Mouse (Mus musculus) neutrophil, adult 5-6 weeks (primary cell): ENCODE measurements around the gene Arap1. TPM values are rescaled to one million over a fixed set of nuclear protein-coding genes. Genes with fewer than 3 reads are reported as not detected.

Experiments
- ATAC-seq: fragments of 151-379, 151-347 bp; 2 replicates; pipeline ENCODE4 v1.8.0; 2017; ENCODE audit warnings: mild to moderate bottlenecking, moderate TSS enrichment; ENCODE audit not compliant: insufficient number of reproducible peaks, poor library complexity, low FRiP score, severe bottlenecking; ENCODE audit errors: extremely low read depth
- total RNA-seq: library from RNA; stranded (forward); fragments of 200-1000 nt; gene quantifications from 2 replicates; pipeline ENCODE4 v1.2.3, GENCODE M21; 2017

Gene Arap1
- total RNA-seq, 1 experiment from 2014 or later, result 365 TPM

DNA sequence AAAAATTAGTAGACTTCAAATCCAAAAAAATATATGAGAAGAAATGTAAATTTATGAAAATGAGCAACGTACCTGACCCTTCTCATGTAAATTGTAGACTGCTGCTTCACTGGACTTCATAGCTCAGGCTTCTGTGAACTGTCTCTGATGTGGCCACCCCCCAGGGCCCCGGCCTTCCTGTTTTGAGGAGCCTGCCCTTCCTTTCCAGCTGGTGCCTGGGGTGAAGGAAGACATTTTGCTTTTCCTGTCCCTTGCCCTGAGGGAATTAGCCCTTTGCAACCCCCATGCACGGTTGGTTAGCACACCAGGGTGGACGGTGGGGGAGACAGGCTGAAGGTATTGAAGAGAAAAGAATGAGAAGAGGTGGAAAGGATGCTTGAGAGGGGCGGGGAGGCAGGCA lies 108.9 kb downstream of the Arap1 start:
- no peak for ATAC-seq

- no peak for ATAC-seq
Observed at GRCm38 (mm10) chr7:101457283-101457682, 109.4 kb downstream of the Arap1 start.

- no peak for ATAC-seq
Observed at GRCm38 (mm10) chr7:101457801-101458200, 109.9 kb downstream of the Arap1 start.

GRCm38 (mm10) chr7:101458278-101458781 lies 110.5 kb downstream of the Arap1 start:
- ATAC-seq, result no peak

- no peak for ATAC-seq
Observed at GRCm38 (mm10) chr7:101459305-101459813, 111.5 kb downstream of the Arap1 start.

DNA sequence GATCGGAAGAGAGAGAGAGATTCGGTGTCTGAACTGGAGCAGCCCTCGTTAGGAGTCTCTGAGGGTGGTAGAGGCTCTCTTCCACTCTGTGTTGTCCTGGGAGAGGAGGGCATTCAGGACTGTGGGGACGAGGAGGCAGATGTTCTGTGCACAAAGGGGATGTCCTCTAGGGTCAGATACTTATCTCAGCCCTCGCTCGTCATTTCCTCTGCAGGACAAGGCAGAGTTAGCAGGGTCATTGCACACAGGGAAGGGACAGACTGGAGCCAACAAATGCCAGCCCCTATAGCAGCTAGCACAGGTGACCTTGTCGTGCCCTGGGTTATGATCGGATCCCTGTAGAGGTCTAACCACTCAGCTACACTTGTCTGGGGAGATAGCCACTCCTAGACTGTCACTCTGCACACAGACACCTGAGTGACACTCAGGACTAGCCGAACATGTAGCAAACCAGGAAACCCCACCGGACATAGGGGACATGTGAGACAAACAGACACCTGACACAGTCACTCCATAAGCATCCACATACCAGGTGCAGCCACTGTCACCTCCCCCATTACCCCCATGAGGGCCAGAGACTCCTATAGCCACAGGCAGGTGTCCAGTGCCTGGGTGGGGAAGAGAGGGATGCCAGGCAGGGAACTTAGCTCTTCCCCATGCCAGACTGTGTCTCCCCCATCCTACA lies 112.2 kb downstream of the Arap1 start:
- no peak for ATAC-seq

DNA sequence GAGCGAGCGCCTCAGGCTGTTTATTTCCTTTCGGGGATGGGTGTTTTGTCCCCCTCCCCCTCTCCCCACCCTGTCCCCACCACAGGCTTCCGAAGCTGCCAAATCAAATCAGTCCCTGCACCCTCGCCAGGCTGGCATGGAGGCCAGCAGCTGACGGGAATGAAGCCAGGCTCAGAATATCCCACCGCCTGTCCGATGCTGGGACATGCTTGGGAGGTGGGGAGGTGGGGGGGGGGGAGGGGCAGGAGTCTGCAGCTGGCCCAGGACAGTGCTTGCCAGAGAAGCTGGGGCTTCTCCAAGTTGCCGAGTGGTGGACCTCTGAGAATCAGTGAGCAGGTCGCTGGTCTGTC lies 112.7 kb downstream of the Arap1 start:
- ATAC-seq, result no peak

- no peak for ATAC-seq
Observed at GRCm38 (mm10) chr7:101461571-101461970, 113.7 kb downstream of the Arap1 start.

Other genes starting within 250 kb of the Arap1 start
- gene Atg16l2, start 45.8 kb upstream of the Arap1 start, total RNA-seq, result 96.9 and 109 TPM in 2 replicates
- 14.3 and 27.9 TPM in 2 replicates for gene Stard10, start 31.0 kb upstream of the Arap1 start, total RNA-seq
- gene Gm45837, start 62.8 kb downstream of the Arap1 start, total RNA-seq, result 7.8 and 27.3 TPM in 2 replicates
- gene Pde2a, start 73.6 kb downstream of the Arap1 start, total RNA-seq, result 56.0 and 68.1 TPM in 2 replicates
- gene Art2b, start 237.5 kb downstream of the Arap1 start, total RNA-seq, result 6.9 and 9.2 TPM in 2 replicates